Mouse (Mus musculus) Patski (cell line): Measurements from ENCODE around the gene Mpped1. TPM values are rescaled to one million over a fixed set of nuclear protein-coding genes. Genes with fewer than 3 reads are reported as not detected.

Experiments used
- ATAC-seq: fragments of 100-300 bp; one replicate; pipeline ENCODE4 v1.8.0; 2021
- CTCF ChIA-PET: fragments of 350-600 bp; sonication (Branson Sonifier 250); formaldehyde crosslinking; loops from one replicate; lab custom pipeline; 2022; ENCODE audit warnings: inconsistent platforms; lab: Charles Lee
- POLR2A ChIA-PET: fragments of 350-600 bp; sonication (Branson Sonifier 250); formaldehyde crosslinking; loops from one replicate; lab custom pipeline; 2022; ENCODE audit warnings: antibody characterized with exemption, inconsistent platforms; lab: Charles Lee
- DNase-seq: peaks from one replicate; pipeline ENCODE4 v3.0.0-alpha.2; 2011; ENCODE audit warnings: low read depth, low spot score
- H3K27me3 ChIP-seq: fragments of 371-371 bp; one replicate; pipeline ENCODE4 v1.5.1; 2021
- CTCF ChIP-seq: fragments of 100-300 bp; IDR thresholded peaks from one replicate; pipeline ENCODE4 v1.5.1; 2021
- in situ Hi-C: fragments of 300-500 bp; cut with MboI; formaldehyde crosslinking; loops from 3 replicates; pipeline ENCODE4 v1.11.1; 2018; ENCODE audit warnings: low pct_unique_long_range_greater_than_20kb, mixed read lengths
- polyA plus RNA-seq: library from polyadenylated mRNA; unstranded; gene quantifications from one replicate; pipeline ENCODE4 v1.2.3, GENCODE M21; 2021

Mpped1 gene
- not detected for polyA plus RNA-seq

- no peak for TF ChIP-seq CTCF
- peaks cover 50% of the 10 kb centered on the region for H3K27me3 ChIP-seq
- DNase-seq (no peak), ATAC-seq (no peak)
- ChIA-PET POLR2A (no interaction called here), CTCF (no interaction called here)
- in situ Hi-C loops = no loop called here
Measured at GRCm38 (mm10) chr15:83779387-83779786, at the start of gene Mpped1. Gene Mpped1, plus strand, starts transcription at chr15:83779467.

- ATAC-seq (no peak), DNase-seq (no peak)
- ChIA-PET CTCF (no interaction called here), POLR2A (no interaction called here)
- no peak for TF ChIP-seq CTCF
- no peaks in the 10 kb centered on the region for H3K27me3 ChIP-seq
- in situ Hi-C loops = no loop called here
Measured at GRCm38 (mm10) chr15:83740676-83741422, 38.4 kb upstream of the Mpped1 start.

- ChIA-PET POLR2A (no interaction called here), CTCF (no interaction called here)
- ATAC-seq = no peak
- H3K27me3 ChIP-seq = no peaks in the 10 kb centered on the region
- in situ Hi-C loops = no loop called here
- no peak for TF ChIP-seq CTCF
- no peak for DNase-seq
Measured at GRCm38 (mm10) chr15:83742018-83742417, 37.2 kb upstream of the Mpped1 start.

GRCm38 (mm10) chr15:83746311-83746710, 33.0 kb upstream of the Mpped1 start:
- DNase-seq = peak; percentile 22
- no peaks in the 10 kb centered on the region for H3K27me3 ChIP-seq
- no peak for TF ChIP-seq CTCF
- ChIA-PET CTCF (no interaction called here), POLR2A (no interaction called here)
- in situ Hi-C loops = no loop called here
- ATAC-seq = peak; percentile 26

- ATAC-seq (no peak), DNase-seq (no peak)
- ChIA-PET POLR2A (no interaction called here), CTCF (no interaction called here)
- in situ Hi-C loops = no loop called here
- no peak for TF ChIP-seq CTCF
- H3K27me3 ChIP-seq = no peaks in the 10 kb centered on the region
Measured at GRCm38 (mm10) chr15:83748986-83749385, 30.3 kb upstream of the Mpped1 start.

GRCm38 (mm10) chr15:83749436-83749835, 29.8 kb upstream of the Mpped1 start:
- H3K27me3 ChIP-seq = no peaks in the 10 kb centered on the region
- POLR2A ChIA-PET = no interaction called here
- DNase-seq = no peak
- CTCF ChIA-PET = no interaction called here
- ATAC-seq = no peak
- no peak for TF ChIP-seq CTCF
- in situ Hi-C loops = no loop called here

GRCm38 (mm10) chr15:83756742-83757141, 22.5 kb upstream of the Mpped1 start:
- DNase-seq = no peak

GRCm38 (mm10) chr15:83758958-83759357, 20.3 kb upstream of the Mpped1 start:
- DNase-seq = no peak
- peak; percentile 71 for TF ChIP-seq CTCF
- POLR2A ChIA-PET = no interaction called here

More at GRCm38 (mm10) chr15:83756742-83757141, 22.5 kb upstream of the Mpped1 start:
- ChIA-PET POLR2A (no interaction called here), CTCF (no interaction called here)
- TF ChIP-seq CTCF = peak; percentile 79
- in situ Hi-C loops = loop anchor here (10.0 to 25.0 kb wide), 2 partner anchors 92 to 369 kb away; no protein-coding TSS in a partner anchor
- ATAC-seq = no peak
- H3K27me3 ChIP-seq = peaks cover 4% of the 10 kb centered on the region

GRCm38 (mm10) chr15:83760683-83761082, 18.6 kb upstream of the Mpped1 start:
- no peak for TF ChIP-seq CTCF
- peaks cover 8% of the 10 kb centered on the region for H3K27me3 ChIP-seq
- ChIA-PET POLR2A (no interaction called here), CTCF (no interaction called here)
- ATAC-seq = no peak
- DNase-seq = no peak
- in situ Hi-C loops = loop anchor here (10.0 to 25.0 kb wide), 2 partner anchors 294 to 373 kb away; no protein-coding TSS in a partner anchor

More at GRCm38 (mm10) chr15:83758958-83759357, 20.3 kb upstream of the Mpped1 start:
- no peak for ATAC-seq
- H3K27me3 ChIP-seq = peaks cover 5% of the 10 kb centered on the region
- in situ Hi-C loops = loop anchor here (10.0 to 25.0 kb wide), 2 partner anchors 94 to 372 kb away; no protein-coding TSS in a partner anchor
- CTCF ChIA-PET = no interaction called here

GRCm38 (mm10) chr15:83761512-83761911, 17.8 kb upstream of the Mpped1 start:
- TF ChIP-seq CTCF = no peak
- ChIA-PET CTCF (no interaction called here), POLR2A (no interaction called here)
- peaks cover 9% of the 10 kb centered on the region for H3K27me3 ChIP-seq
- ATAC-seq = no peak
- DNase-seq = no peak
- in situ Hi-C loops = loop anchor here (10.0 to 25.0 kb wide), 2 partner anchors 293 to 374 kb away; no protein-coding TSS in a partner anchor

- in situ Hi-C loops = loop anchor here (10.0 to 25.0 kb wide), 2 partner anchors 289 to 378 kb away; no protein-coding TSS in a partner anchor
- ATAC-seq (no peak), DNase-seq (no peak)
- H3K27me3 ChIP-seq = peaks cover 27% of the 10 kb centered on the region
- TF ChIP-seq CTCF = no peak
- POLR2A ChIA-PET = no interaction called here
- CTCF ChIA-PET = no interaction called here
Measured at GRCm38 (mm10) chr15:83765388-83766029, 13.8 kb upstream of the Mpped1 start.
